Mouse (Mus musculus) midbrain, embryonic 11.5 days (tissue): ENCODE results near the gene Slc22a5. TPM values are rescaled to one million over a fixed set of nuclear protein-coding genes. Genes with fewer than 3 reads are reported as not detected.

Source experiments
- ATAC-seq: fragments of 200-750 bp; cut with Nextera tagmentation; 2 replicates; pipeline ENCODE4 v1.8.0; 2017; ENCODE audit warnings: moderate TSS enrichment, moderate library complexity; ENCODE audit not compliant: low FRiP score
- DNase-seq: peaks from one replicate; pipeline ENCODE4 v3.0.0; 2015; ENCODE audit warnings: low spot score; ENCODE audit errors: missing footprints
- H3K27ac ChIP-seq: fragments of 300-500 bp; sonication (generic); 2 replicates; pipeline ENCODE4 v1.5.1; 2014; ENCODE audit warnings: low read depth, low read length
- H3K27me3 ChIP-seq: fragments of 300-500 bp; sonication (generic); 2 replicates; pipeline ENCODE4 v1.6.1; 2014; ENCODE audit warnings: mild to moderate bottlenecking, low read length, moderate library complexity, mixed read lengths; ENCODE audit not compliant: control insufficient read depth, insufficient read depth
- H3K36me3 ChIP-seq: fragments of 300-500 bp; sonication (generic); 2 replicates; pipeline ENCODE4 v1.6.1; 2014; ENCODE audit warnings: mild to moderate bottlenecking, low read length, moderate library complexity, mixed read lengths; ENCODE audit not compliant: control insufficient read depth, insufficient read depth
- H3K4me1 ChIP-seq: fragments of 300-500 bp; sonication (generic); 2 replicates; pipeline ENCODE4 v1.6.1; 2014; ENCODE audit warnings: low read length; ENCODE audit not compliant: control insufficient read depth, insufficient read depth
- H3K4me2 ChIP-seq: fragments of 300-500 bp; sonication (generic); 2 replicates; pipeline ENCODE4 v1.6.1; 2014; ENCODE audit warnings: mild to moderate bottlenecking, moderate library complexity
- H3K4me3 ChIP-seq: fragments of 300-500 bp; sonication (generic); 2 replicates; pipeline ENCODE4 v1.5.1; 2014; ENCODE audit warnings: low read depth, low read length
- H3K9ac ChIP-seq: fragments of 300-500 bp; sonication (generic); 2 replicates; pipeline ENCODE4 v1.6.1; 2014; ENCODE audit warnings: low read length
- H3K9me3 ChIP-seq: fragments of 300-500 bp; sonication (generic); 2 replicates; pipeline ENCODE4 v1.6.1; 2016; ENCODE audit warnings: low read length; ENCODE audit not compliant: control insufficient read depth
- WGBS: fragments of 180-500 bp; shearing (Covaris S2); extraction: QIAGEN DNeasy Blood & Tissue Kit; methylation state at CpG from one replicate; pipeline ENCODE4 v1.1.7; 2014; 5-methylcytosine and 5-hydroxymethylcytosine counted together
- polyA plus RNA-seq: library from polyadenylated mRNA; unstranded; fragments of >200 nt; fragmentation: Nextera tagmentation; extraction: Ambion mirVana; gene quantifications from 2 replicates; pipeline ENCODE4 v1.2.1, GENCODE M21; 2014

Gene Slc22a5
- polyA plus RNA-seq, 1 experiment from 2014 or later: 7.9 TPM

GRCm38 (mm10) chr11:53851795-53852194, 39.7 kb downstream of the Slc22a5 start:
- no peaks in the 10 kb centered on the region for H3K4me1 ChIP-seq
- H3K9ac ChIP-seq: no peak overlapping the region
- no peaks in the 10 kb centered on the region for H3K27me3 ChIP-seq
- no peak overlapping the region for H3K27ac ChIP-seq
- H3K4me2 ChIP-seq: no peak overlapping the region
- no peak for ATAC-seq
- no peak for DNase-seq
- no peaks in the 10 kb centered on the region for H3K9me3 ChIP-seq
- 36% methylated on average over 5 of the region's 5 CpGs for WGBS
- no peaks in the 10 kb centered on the region for H3K36me3 ChIP-seq
- no peak overlapping the region for H3K4me3 ChIP-seq

GRCm38 (mm10) chr11:53849588-53850320, 41.7 kb downstream of the Slc22a5 start:
- DNase-seq (peak; percentile 94), ATAC-seq (peak; percentile 68)
- Histone ChIP-seq H3K9me3 (no peaks in the 10 kb centered on the region), H3K27ac (no peak overlapping the region), H3K4me2 (peak overlapping the region; percentile 7; the same call in 1 of the 2 replicates), H3K9ac (peak overlapping the region; percentile 47; the same call in 1 of the 2 replicates), H3K4me3 (no peak overlapping the region), H3K27me3 (no peaks in the 10 kb centered on the region), H3K36me3 (no peaks in the 10 kb centered on the region), H3K4me1 (no peaks in the 10 kb centered on the region)
- 38% methylated on average over 9 of the region's 9 CpGs for WGBS

GRCm38 (mm10) chr11:53845680-53846079, 45.8 kb downstream of the Slc22a5 start:
- DNase-seq (no peak), ATAC-seq (no peak)
- WGBS: 83% methylated on average over 6 of the region's 6 CpGs
- Histone ChIP-seq H3K4me1 (no peaks in the 10 kb centered on the region), H3K27ac (no peak overlapping the region), H3K9ac (no peak overlapping the region), H3K9me3 (no peaks in the 10 kb centered on the region), H3K4me2 (no peak overlapping the region), H3K27me3 (no peaks in the 10 kb centered on the region), H3K4me3 (no peak overlapping the region), H3K36me3 (no peaks in the 10 kb centered on the region)

GRCm38 (mm10) chr11:53843106-53843505, 48.4 kb downstream of the Slc22a5 start:
- Histone ChIP-seq H3K36me3 (no peaks in the 10 kb centered on the region), H3K27me3 (no peaks in the 10 kb centered on the region), H3K4me2 (no peak overlapping the region), H3K4me3 (no peak overlapping the region), H3K9me3 (no peaks in the 10 kb centered on the region), H3K4me1 (no peaks in the 10 kb centered on the region), H3K27ac (no peak overlapping the region), H3K9ac (no peak overlapping the region)
- WGBS: 76% methylated on average over 10 of the region's 10 CpGs
- no peak for DNase-seq
- no peak for ATAC-seq

GRCm38 (mm10) chr11:53842161-53842581, 49.3 kb downstream of the Slc22a5 start:
- no peak overlapping the region for H3K27ac ChIP-seq
- H3K36me3 ChIP-seq: no peaks in the 10 kb centered on the region
- ATAC-seq (no peak), DNase-seq (no peak)
- no peaks in the 10 kb centered on the region for H3K4me1 ChIP-seq
- H3K4me2 ChIP-seq: no peak overlapping the region
- H3K27me3 ChIP-seq: no peaks in the 10 kb centered on the region
- H3K4me3 ChIP-seq: no peak overlapping the region
- WGBS: 56% methylated on average over 4 of the region's 4 CpGs
- H3K9me3 ChIP-seq: no peaks in the 10 kb centered on the region
- H3K9ac ChIP-seq: no peak overlapping the region

GRCm38 (mm10) chr11:53841514-53841913, 49.9 kb downstream of the Slc22a5 start:
- no peaks in the 10 kb centered on the region for H3K9me3 ChIP-seq
- no peak for DNase-seq
- ATAC-seq: no peak
- no peak overlapping the region for H3K4me3 ChIP-seq
- H3K36me3 ChIP-seq: no peaks in the 10 kb centered on the region
- no peak overlapping the region for H3K9ac ChIP-seq
- no peak overlapping the region for H3K27ac ChIP-seq
- H3K27me3 ChIP-seq: no peaks in the 10 kb centered on the region
- H3K4me1 ChIP-seq: no peaks in the 10 kb centered on the region
- no peak overlapping the region for H3K4me2 ChIP-seq
- 81% methylated on average over 12 of the region's 12 CpGs for WGBS

- ATAC-seq (no peak), DNase-seq (no peak)
- 70% methylated on average over 8 of the region's 8 CpGs for WGBS
- Histone ChIP-seq H3K4me2 (no peak overlapping the region), H3K27me3 (no peaks in the 10 kb centered on the region), H3K27ac (no peak overlapping the region), H3K36me3 (no peaks in the 10 kb centered on the region), H3K9me3 (no peaks in the 10 kb centered on the region), H3K4me3 (no peak overlapping the region), H3K4me1 (no peaks in the 10 kb centered on the region), H3K9ac (no peak overlapping the region)
These were observed 51.5 kb downstream of the Slc22a5 start for GRCm38 (mm10) chr11:53839663-53840642.

- H3K9ac ChIP-seq: no peak overlapping the region
- no peak overlapping the region for H3K4me3 ChIP-seq
- WGBS: 78% methylated on average over 6 of the region's 6 CpGs
- no peaks in the 10 kb centered on the region for H3K36me3 ChIP-seq
- ATAC-seq: no peak
- no peak overlapping the region for H3K4me2 ChIP-seq
- H3K4me1 ChIP-seq: no peaks in the 10 kb centered on the region
- no peaks in the 10 kb centered on the region for H3K27me3 ChIP-seq
- no peak overlapping the region for H3K27ac ChIP-seq
- no peaks in the 10 kb centered on the region for H3K9me3 ChIP-seq
- no peak for DNase-seq
These were observed 52.3 kb downstream of the Slc22a5 start for GRCm38 (mm10) chr11:53839147-53839546.

- H3K4me2 ChIP-seq: no peak overlapping the region
- H3K4me1 ChIP-seq: no peaks in the 10 kb centered on the region
- no peak overlapping the region for H3K27ac ChIP-seq
- no peaks in the 10 kb centered on the region for H3K27me3 ChIP-seq
- WGBS: 86% methylated on average over 5 of the region's 5 CpGs
- no peaks in the 10 kb centered on the region for H3K9me3 ChIP-seq
- H3K4me3 ChIP-seq: no peak overlapping the region
- DNase-seq (no peak), ATAC-seq (no peak)
- H3K36me3 ChIP-seq: no peaks in the 10 kb centered on the region
- H3K9ac ChIP-seq: no peak overlapping the region
These were observed 53.7 kb downstream of the Slc22a5 start for GRCm38 (mm10) chr11:53837731-53838130.
